In the genomic region with DNA sequence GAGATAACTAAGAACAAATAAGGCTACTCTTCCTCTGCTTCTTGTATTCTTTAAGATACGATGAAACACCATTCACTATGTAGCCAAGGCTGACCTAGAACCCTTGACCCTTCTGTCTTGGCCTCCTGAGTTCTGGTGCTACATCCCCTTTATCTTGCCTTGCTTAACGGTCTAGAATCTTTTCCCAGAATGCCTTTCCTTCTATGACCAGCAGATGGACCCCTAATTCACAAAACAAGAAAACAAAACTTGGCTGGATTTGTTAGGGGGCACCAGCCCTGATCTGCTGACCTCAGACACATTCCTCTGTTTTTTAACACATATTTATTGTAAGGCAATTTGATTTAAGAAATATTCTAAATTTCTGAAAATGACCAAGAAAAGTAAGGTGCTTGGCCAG, we compare ENCODE assay signal across 10 mouse cellular contexts. TPM values are rescaled to one million over a fixed set of nuclear protein-coding genes. Genes with fewer than 3 reads are reported as not detected.
A peak's percentile ranks its signal among the peaks of the same experiment; 100 is the strongest.
DNase-seq lines count a peak whose midpoint lies in the region; ATAC-seq and TF ChIP-seq lines count a peak whose summit lies in the region.
"Had no signal": no experiment of that assay in that cellular context is flagged by ENCODE, and none has a peak within 500 bp of the region (broad histone marks: within the 10 kb centered on the region; RNA-seq: fewer than 3 reads in every experiment).

No protein-coding gene starts in this region.

- peak; percentile 35; the same call in 1 of the 2 replicates for TF ChIP-seq CTCF in cerebellum, adult 2 months (IDR thresholded peaks at IDR 0.05; ENCODE audit: borderline replicate concordance, insufficient read depth, low read depth, low read length)
- TF ChIP-seq CTCF in kidney, postnatal 0 days (IDR thresholded peaks at IDR 0.05; ENCODE audit: low read depth): peak; percentile 90

- H3K27me3 ChIP-seq in cerebellum, adult 2 months (ENCODE audit: control insufficient read depth, insufficient read depth, low read length): no peaks in the 10 kb centered on the region
- H3K27me3 ChIP-seq in kidney, postnatal 0 days (ENCODE audit: insufficient read depth, low read length): no peaks in the 10 kb centered on the region
- peaks cover 25% of the 10 kb centered on the region for H3K27me3 ChIP-seq in midbrain, embryonic 10.5 days (ENCODE audit: low read depth, poor library complexity, severe bottlenecking)

- no peak for ATAC-seq in kidney, postnatal 0 days (replicated peaks; ENCODE audit: low FRiP score, low read depth)

- H3K4me3 ChIP-seq in cerebellum, adult 2 months (replicated peaks; ENCODE audit: insufficient read depth, low read depth, low read length): no peak overlapping the region
- H3K4me3 ChIP-seq in kidney, postnatal 0 days (replicated peaks; ENCODE audit: low read depth, low read length): no peak overlapping the region
- no peak overlapping the region for H3K4me3 ChIP-seq in midbrain, embryonic 10.5 days
- H3K4me3 ChIP-seq: lung, embryonic 15.5 days had no signal

- WGBS in cerebellum, adult 2 months: 22% methylated on average over 2 of the region's 2 CpGs
- whole genome bisulfite sequencing in kidney, postnatal 0 days: 24% methylated on average over 2 of the region's 2 CpGs
- 35% methylated on average over 2 of the region's 2 CpGs for WGBS in midbrain, embryonic 10.5 days

- intact Hi-C loops in left cerebral cortex, postnatal 14 days (cut with DNase I): loop anchor here (5.0 kb wide), 1 partner anchor 241 kb away; no protein-coding TSS in a partner anchor
- intact Hi-C loops in left cerebral cortex, postnatal 4 days (cut with DNase I): loop anchor here (10.0 kb wide), 1 partner anchor 238 kb away; no protein-coding TSS in a partner anchor

- H3K27ac ChIP-seq in cerebellum, adult 2 months (ENCODE audit: insufficient read depth, low read length): no peak overlapping the region
- no peak overlapping the region for H3K27ac ChIP-seq in kidney, postnatal 0 days
- no peak overlapping the region for H3K27ac ChIP-seq in midbrain, embryonic 10.5 days (replicated peaks)
- H3K27ac ChIP-seq: lung, embryonic 15.5 days had no signal

- no peak overlapping the region for H3K4me2 ChIP-seq in kidney, postnatal 0 days (ENCODE audit: low read length)
- H3K4me2 ChIP-seq: lung, embryonic 15.5 days had no signal

- no peak overlapping the region for H3K9ac ChIP-seq in kidney, postnatal 0 days (ENCODE audit: low read depth, low read length)
- H3K9ac ChIP-seq: lung, embryonic 15.5 days had no signal

- H3K9me3 ChIP-seq in kidney, postnatal 0 days (replicated peaks; ENCODE audit: low read length): no peaks in the 10 kb centered on the region
- no peaks in the 10 kb centered on the region for H3K9me3 ChIP-seq in midbrain, embryonic 10.5 days (replicated peaks)
- H3K9me3 ChIP-seq: lung, embryonic 15.5 days had no signal

- no peak for TF ChIP-seq POLR2A in cerebellum, adult 2 months (IDR thresholded peaks at IDR 0.05; ENCODE audit: borderline replicate concordance, insufficient read depth, low read length)

- peak in 1 of 2 experiments; percentile 24 for DNase-seq in cerebellum, adult 2 months
- no peak for DNase-seq in cerebellum, postnatal 25 days
- DNase-seq in left cerebral cortex, postnatal 14 days (ENCODE audit: low spot score in 2 of 2): peak; percentile 54 to 58
- DNase-seq in left cerebral cortex, postnatal 4 days: no peak
- DNase-seq in T-cell, adult 2 months (ENCODE audit: low spot score): peak; percentile 37
- DNase-seq in kidney, postnatal 0 days (ENCODE audit: low spot score): peak; percentile 83
- no peak for DNase-seq in adrenal gland, adult 8-10 months
- no peak for DNase-seq in midbrain, embryonic 10.5 days (ENCODE audit: low spot score)

- H3K4me1 ChIP-seq in cerebellum, adult 2 months (ENCODE audit: control insufficient read depth, insufficient read depth, low read length): peaks cover 3% of the 10 kb centered on the region; the same call in 1 of the 2 replicates
- H3K4me1 ChIP-seq in kidney, postnatal 0 days (replicated peaks; ENCODE audit: insufficient read depth, low read length): no peaks in the 10 kb centered on the region
- peaks cover 24% of the 10 kb centered on the region for H3K4me1 ChIP-seq in midbrain, embryonic 10.5 days

- H3K36me3 ChIP-seq in kidney, postnatal 0 days (ENCODE audit: insufficient read depth, low read length): no peaks in the 10 kb centered on the region
- H3K36me3 ChIP-seq in midbrain, embryonic 10.5 days: no peaks in the 10 kb centered on the region
- H3K36me3 ChIP-seq: lung, embryonic 15.5 days had no signal

RNA-seq across cellular contexts. Expression of gene Vmo1, which starts 1.9 kb away (rescaled TPM):
- polyA plus RNA-seq in cerebellum, adult 2 months (2012; rRNA removed): 0.30 TPM in 1 of 2 replicates, not detected in the other
- total RNA-seq in left cerebral cortex, postnatal 14 days (2021): not detected
- under 1 TPM in 1 of 2 experiments, not detected in 1; 0.62 TPM for total RNA-seq in left cerebral cortex, postnatal 4 days (2021)
- 0.57 and 0.66 TPM in 2 replicates for polyA plus RNA-seq in kidney, postnatal 0 days (2015; fragmentation: Nextera tagmentation; extraction: Ambion mirVana)
- total RNA-seq in adrenal gland, adult 8-10 months (2022): under 1 TPM in 1 of 4 experiments, not detected in 3; 0.46 TPM
- polyA plus RNA-seq in midbrain, embryonic 10.5 days (2016; fragmentation: Nextera tagmentation; extraction: Ambion mirVana): not detected in 2 replicates

RNA-seq across cellular contexts. Expression of gene Gltpd2, which starts 2.6 kb away (rescaled TPM):
- polyA plus RNA-seq in cerebellum, adult 2 months (2012; rRNA removed): 0.11 TPM in 1 of 2 replicates, not detected in the other
- total RNA-seq in left cerebral cortex, postnatal 14 days (2021): not detected
- total RNA-seq in left cerebral cortex, postnatal 4 days (2021): not detected
- polyA plus RNA-seq in kidney, postnatal 0 days (2015; fragmentation: Nextera tagmentation; extraction: Ambion mirVana): 0.56 and 0.87 TPM in 2 replicates
- not detected for total RNA-seq in adrenal gland, adult 8-10 months (2022)
- 0.15 and 0.25 TPM in 2 replicates for polyA plus RNA-seq in midbrain, embryonic 10.5 days (2016; fragmentation: Nextera tagmentation; extraction: Ambion mirVana)
- polyA plus RNA-seq: frontal cortex, adult 2 months had no signal

RNA-seq across cellular contexts. Expression of gene Psmb6, which starts 8.8 kb away (rescaled TPM):
- 319 TPM in 2 replicates for polyA plus RNA-seq in cerebellum, adult 2 months (2012; rRNA removed)
- total RNA-seq in left cerebral cortex, postnatal 14 days (2021): 100 to 1,000 TPM; 181 to 196 TPM
- 100 to 1,000 TPM; 269 to 276 TPM for total RNA-seq in left cerebral cortex, postnatal 4 days (2021)
- polyA plus RNA-seq in kidney, postnatal 0 days (2015; fragmentation: Nextera tagmentation; extraction: Ambion mirVana): 686 and 703 TPM in 2 replicates
- total RNA-seq in adrenal gland, adult 8-10 months (2022): 100 to 1,000 TPM; 247 to 298 (median 278) TPM
- polyA plus RNA-seq in midbrain, embryonic 10.5 days (2016; fragmentation: Nextera tagmentation; extraction: Ambion mirVana): 1,085 and 1,129 TPM in 2 replicates

RNA-seq across cellular contexts. Expression of gene Tm4sf5, which starts 11.3 kb away (rescaled TPM):
- 0.54 TPM in 2 replicates for polyA plus RNA-seq in cerebellum, adult 2 months (2012; rRNA removed)
- total RNA-seq in left cerebral cortex, postnatal 14 days (2021): under 1 TPM in 1 of 2 experiments, not detected in 1; 0.87 TPM
- total RNA-seq in left cerebral cortex, postnatal 4 days (2021): 1 to 10 TPM in 1 of 2 experiments, not detected in 1; 1.2 TPM
- polyA plus RNA-seq in kidney, postnatal 0 days (2015; fragmentation: Nextera tagmentation; extraction: Ambion mirVana): 0.84 and 1.5 TPM in 2 replicates
- not detected for total RNA-seq in adrenal gland, adult 8-10 months (2022)
- 0.22 TPM in 1 of 2 replicates, not detected in the other for polyA plus RNA-seq in midbrain, embryonic 10.5 days (2016; fragmentation: Nextera tagmentation; extraction: Ambion mirVana)

RNA-seq across cellular contexts. Expression of gene Gm40193, which starts 16.4 kb away (rescaled TPM):
- not detected in 2 replicates for polyA plus RNA-seq in cerebellum, adult 2 months (2012; rRNA removed)
- not detected for total RNA-seq in left cerebral cortex, postnatal 14 days (2021)
- not detected for total RNA-seq in left cerebral cortex, postnatal 4 days (2021)
- not detected in 2 replicates for polyA plus RNA-seq in kidney, postnatal 0 days (2015; fragmentation: Nextera tagmentation; extraction: Ambion mirVana)
- total RNA-seq in adrenal gland, adult 8-10 months (2022): not detected
- not detected in 2 replicates for polyA plus RNA-seq in midbrain, embryonic 10.5 days (2016; fragmentation: Nextera tagmentation; extraction: Ambion mirVana)
- polyA plus RNA-seq: frontal cortex, adult 2 months; lung, embryonic 15.5 days had no signal

Comparison
In these comparisons a context has a peak if more than half of its experiments do, and no peak if none do; other contexts are left out.
1. DNase-seq: peak in left cerebral cortex, postnatal 14 days (2 of 2), T-cell, adult 2 months (single experiment) and kidney, postnatal 0 days (single experiment); none in cerebellum, postnatal 25 days (0 of 2), left cerebral cortex, postnatal 4 days (single experiment), adrenal gland, adult 8-10 months (single experiment) and midbrain, embryonic 10.5 days (single experiment).